Mouse (Mus musculus): ENCODE measurements around the gene Sdhc.
"Not testable (repeated sequence)": the region's sequence is repeated elsewhere in the genome, so short reads cannot be mapped to it uniquely, and the experiment has no call there.

Sdhc gene

DNA sequence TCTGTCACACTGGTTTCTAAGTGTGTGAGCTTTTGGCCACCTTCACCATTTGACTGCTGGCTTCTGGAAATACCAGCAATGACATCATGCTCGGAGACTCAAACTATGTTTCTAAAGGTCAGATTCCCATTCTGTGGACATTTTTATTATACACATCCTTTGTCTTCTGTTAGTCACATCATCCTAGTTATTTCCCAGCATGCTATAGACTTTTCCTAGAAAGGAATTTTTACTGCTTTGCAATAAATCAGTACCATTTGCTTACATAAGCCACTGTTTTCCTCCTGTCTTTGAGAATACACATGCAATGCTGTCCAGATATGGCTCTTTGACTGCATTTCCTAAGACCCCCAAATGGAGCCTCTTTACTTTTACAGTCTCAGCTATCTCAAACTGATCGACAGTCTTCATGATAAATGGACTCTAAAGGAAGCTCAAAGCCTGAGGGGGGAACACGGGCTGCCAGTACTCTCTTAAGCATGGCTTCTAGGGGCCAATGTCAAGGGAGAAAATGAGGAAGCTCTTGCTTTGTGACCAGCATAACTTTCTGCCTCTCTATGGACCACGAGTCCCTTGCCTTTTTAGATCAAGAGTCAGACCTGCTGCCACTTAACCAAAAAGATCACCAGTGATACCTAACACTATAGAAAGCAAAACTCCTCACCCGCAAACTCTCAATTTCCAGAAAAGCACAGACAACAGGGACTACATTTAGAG is 15.4 kb upstream of the Sdhc start:
- no peak for DNase-seq

DNA sequence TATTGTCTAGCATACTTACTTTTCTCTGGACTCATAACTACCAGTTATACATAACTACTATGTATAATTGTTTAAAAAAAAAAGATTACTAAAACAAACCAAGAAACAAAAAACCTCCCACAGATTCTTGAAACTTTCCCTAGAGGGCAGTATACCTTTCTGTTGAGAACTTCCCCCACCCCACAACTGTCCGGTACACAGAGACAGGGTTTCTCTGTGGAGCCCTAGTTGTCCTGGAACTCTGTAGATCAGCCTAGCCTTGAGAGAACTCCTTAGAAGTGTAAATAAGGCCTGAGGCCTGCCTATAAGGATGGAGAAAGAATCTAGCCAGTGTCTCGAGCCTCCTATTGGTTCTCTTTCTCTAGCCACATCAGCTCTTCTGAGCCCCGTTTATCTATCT is 13.9 kb upstream of the Sdhc start:
- DNase-seq, result no peak

DNA sequence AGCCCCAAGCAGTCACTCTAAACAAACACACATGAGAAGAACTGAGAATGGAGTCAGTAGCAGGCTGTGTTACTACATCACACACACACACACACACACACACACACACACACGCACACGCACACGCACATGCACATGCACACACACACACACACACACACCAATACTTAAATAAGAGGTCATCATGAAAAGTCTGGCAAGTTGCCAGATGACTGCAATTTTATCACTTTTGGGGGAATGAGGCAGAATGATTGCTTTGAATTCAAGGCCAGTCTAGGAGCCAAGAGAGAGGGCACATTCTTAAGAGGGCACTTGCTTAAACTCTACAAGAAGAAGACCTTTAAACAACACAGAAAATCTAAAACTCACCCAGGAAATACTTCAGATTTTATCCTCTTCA is 12.1 kb upstream of the Sdhc start:
- DNase-seq, result no peak

DNA sequence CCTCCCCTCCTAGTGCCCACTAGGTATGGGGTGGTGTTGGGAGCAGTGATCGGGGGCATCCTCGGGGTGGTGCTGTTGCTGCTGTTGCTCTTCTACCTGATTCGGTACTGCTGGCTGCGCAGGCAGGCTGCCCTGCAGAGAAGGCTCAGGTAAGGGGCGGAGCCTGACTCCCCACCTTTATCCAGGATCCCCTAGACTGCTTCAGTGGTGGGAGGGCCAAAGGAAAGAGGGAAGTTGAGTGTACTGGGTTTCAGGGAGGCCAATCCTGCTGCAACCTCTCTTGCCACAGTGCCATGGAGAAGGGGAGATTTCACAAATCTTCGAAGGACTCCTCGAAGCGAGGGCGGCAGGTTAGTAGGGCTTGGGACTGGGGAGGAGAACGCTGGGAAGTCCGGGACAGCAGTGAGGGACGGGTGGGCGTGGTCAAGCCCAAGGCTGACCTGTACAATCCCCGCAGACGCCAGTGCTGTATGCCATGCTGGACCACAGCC is 9.1 kb upstream of the Sdhc start:
- DNase-seq, result no peak

DNA sequence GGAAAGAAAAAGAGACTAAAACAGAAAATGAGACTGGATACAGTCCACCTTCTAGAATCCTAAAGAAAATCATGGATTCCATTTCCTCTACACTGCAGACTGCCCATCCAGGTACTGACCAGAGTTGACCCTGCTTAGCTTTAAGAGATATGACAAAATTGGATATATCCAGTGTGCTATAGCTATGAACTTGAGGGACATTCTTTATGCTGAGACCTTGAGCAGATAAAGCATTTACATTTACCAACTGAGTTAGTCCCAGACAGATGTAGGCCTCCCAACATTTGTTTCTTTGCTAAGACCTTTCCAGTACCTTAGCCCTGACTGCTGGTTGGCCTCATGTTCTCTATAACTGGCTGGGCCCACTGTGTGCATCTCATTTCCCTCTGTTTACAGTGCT is 7.6 kb upstream of the Sdhc start:
- DNase-seq, result no peak

DNA sequence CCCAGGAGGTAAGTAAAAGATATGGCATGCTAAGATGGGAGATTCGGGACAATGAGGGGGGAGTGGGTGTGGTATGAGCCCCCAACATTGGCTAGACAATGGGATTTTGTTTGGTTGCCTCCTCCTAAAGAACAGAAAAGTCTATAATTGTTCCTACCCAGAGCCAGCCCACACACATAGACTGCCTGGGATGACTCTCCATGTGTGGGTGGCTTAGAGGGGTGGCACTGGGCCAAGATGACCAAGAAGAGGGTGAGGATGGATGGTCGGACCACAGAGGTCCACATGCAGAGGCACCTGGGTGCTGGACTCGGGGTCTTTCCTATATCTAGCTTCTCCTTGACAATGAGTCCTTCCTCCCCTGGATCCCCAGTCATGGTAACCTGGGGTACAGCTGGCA is 6.2 kb upstream of the Sdhc start:
- DNase-seq, result no peak

DNA sequence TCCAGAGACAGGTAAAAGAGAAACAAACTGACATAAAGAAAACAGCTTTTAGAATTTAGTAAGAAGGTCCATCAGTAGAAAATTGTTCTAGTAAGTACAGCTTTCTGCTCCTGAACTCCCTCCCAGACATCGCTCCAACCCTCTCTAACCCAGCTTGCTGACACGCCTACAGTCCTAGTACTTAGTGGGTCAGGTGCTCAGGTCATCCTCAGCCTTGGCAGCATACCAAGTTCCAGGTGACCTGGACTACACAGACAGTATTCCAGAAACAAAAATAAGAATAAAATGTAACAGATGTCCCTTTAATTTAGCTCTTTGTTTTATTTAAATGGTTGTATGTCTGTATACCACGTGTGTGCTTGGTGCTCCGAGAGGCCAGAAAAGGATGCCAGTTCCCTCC is 1.6 kb upstream of the Sdhc start:
- no peak for DNase-seq

DNA sequence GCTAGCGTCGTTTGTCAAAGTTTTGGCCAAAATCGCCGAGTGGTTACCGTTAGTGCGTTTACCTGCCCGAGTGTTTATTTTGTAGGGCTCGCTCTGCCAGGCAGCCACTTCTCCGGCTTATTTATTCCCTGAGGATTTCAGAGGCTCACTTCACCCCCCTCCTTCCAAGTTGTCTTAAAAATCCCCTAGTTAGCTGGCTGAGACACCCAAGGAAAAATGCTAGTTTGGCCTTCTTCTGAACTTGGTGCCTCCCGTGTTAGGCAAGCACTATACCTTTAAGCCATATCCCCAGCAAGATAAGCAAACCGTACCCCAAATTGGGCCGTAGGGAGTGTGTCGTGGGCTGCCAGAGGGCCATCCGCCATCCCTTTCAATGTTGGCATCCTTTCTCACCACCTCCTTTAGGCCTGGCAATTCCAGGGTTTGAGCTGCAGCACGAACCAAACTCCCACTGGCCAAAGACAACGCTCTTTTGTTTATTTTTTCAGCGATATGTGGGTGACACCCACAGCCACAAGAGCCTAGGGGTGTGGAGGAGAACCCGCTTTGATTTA is 512 bp upstream of the Sdhc start:
- DNase-seq, result peak; percentile 13

DNA sequence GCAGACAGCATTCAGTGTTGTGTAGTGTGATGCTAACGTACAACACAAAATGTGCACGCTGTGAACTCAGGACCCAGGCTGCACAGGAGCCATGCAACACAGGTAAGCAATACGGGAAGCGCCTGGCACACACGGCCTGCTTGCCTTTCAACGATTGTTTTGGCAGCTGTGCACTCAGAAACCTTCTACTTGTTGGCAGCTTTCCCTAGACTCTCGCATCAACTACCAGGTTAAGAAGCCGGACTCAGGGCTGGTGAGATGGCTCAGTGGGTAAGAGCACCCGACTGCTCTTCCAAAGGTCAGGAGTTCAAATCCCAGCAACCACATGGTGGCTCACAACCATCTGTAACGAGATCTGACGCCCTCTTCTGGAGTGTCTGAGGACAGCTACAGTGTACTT is 7.4 kb downstream of the Sdhc start:
- not testable (repeated sequence) for DNase-seq

DNA sequence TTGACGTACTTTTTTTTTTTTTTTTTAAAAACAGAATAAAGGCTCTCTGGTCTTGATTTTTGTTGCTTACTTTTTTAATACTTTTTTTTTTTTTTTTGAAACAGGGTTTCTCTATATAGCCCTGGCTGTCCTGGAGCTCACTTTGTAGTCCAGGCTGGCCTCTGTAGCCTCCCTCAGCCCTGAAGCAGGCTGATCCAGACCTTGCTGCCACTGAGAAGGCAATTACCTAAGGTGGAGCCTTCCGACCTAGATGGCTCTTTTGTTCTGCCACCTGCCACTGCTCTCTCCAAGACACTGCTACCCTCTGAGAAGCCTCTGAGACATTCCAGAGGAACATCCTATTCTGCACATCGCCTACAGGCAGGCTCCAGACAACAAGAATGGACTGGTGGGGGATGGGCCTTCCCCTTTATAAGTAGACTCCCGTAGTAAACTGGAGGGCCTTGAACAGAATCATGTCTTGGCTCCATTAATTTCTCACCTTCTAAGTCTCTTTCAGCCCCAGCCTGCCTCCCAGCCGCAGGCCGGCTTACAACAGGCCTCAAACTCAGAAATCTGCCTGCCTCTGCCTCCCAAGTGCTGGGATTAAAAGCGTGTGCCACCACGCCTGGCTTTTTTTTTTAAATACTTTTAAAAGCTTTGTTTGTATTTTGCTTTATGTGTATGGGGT is 12.8 kb downstream of the Sdhc start:
- DNase-seq, result not testable (repeated sequence)

DNA sequence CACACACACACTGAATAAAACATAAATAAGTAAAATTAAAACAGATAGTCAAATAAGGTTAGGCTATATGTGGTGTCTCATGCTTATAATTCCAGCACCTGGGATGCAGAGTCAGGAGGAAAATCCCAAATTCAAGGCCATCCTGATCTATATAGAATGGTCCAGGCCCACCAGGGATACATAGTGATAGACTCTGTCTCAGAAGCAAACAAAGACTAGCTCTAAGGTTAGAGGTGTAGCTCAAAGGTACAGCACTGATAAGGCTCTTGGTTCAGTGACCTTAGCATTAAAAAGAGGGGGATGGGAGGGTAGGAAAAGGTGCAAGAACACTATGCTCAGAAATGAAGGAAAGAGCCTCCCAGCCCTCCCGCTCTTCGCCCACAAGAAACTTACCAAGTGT is 14.8 kb downstream of the Sdhc start:
- no peak for DNase-seq

DNA sequence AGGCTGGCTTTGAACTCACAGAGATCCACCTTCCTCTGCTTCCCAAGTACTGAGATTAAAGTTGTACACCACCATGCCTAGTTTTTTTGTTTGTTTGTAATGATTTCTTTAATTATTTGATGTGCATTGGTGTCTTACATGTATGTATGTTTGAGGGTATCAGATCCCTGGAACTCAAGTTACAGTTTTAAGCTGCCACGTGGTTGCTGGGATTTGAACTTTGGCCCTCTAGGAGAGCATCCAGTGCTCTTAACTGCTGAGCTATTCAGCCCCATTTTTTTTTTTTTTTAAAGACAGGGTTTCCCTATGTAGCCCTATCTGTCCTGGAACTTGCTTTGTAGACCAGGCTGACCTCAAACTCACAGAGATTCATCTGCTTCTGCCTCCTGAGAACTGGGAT is 19.4 kb downstream of the Sdhc start:
- no peak for DNase-seq

DNA sequence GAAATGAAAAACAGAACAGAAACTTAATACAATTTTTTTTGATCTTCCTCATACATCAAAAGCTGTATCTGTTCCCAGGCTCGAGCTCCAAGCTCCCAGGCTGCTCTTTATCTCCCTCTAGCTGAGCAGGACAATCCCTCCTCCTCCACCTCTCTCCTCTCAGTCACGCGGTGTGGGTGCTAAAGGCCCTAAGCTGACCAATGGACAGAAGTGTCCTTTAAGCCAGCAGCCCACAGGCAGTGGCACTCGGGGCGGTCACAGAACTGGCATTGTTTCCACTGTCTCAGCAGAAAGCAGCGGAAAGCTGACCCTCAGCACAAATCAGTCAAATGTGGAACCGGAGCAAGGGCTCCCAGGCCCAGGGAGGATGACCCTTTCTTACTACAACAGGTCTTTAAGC is 21.2 kb downstream of the Sdhc start:
- DNase-seq, result no peak

DNA sequence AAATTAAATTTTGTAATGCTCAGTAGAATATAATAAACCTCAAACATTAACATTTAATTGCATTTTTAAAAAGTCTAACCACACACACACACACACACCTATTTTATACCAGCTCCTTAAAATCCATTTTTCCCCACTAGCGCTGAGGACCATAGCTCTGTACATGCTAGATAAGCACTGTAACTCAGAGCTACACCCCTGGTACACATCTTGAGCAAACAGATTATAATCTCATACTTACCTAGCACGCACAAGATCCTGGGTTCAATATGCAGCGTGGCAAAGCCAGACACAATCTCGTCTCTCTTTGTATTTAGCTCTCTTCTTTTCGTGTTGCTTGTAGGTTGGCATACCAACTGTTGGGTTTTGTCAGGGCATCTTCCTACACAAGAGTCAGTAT is 26.0 kb downstream of the Sdhc start:
- no peak for DNase-seq

DNA sequence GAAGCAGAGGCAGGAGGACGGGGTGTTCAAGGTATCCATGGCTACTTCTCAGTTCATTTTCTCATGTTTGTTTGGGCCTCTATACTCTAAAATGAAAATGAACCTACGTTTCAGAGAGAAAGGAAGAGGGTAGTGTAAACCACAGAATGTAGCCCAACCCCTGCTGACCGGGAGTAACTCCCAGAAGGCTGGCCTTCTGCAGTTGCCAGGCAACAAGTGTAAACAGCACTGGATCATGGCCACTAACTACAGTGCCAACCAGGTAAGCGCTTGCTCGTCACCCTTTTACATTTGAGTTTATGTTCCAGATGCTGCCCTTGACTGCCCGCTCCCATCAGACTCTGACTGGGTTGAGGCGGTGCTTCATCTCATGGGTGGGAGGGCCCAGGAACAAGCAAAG is 27.5 kb downstream of the Sdhc start:
- DNase-seq, result no peak

DNA sequence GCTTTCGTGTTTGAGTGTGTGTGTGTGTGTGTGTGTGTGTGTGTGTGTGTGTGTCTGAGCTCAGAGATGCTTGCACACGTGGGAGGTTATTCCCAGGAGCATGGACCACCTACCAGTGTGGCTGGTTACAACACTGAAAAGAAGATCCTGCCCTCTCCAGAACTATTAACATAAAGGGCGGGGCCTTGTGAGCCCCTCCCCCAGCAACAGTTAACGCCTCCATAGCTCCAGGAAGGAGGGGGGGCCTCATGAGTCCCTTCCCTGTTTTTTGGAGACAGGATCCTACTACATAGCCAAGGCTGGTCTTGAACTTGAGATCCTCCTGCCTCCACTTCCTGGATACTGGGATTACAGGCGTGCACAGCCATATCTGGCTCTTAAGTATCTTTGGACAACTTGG is 28.6 kb downstream of the Sdhc start:
- DNase-seq, result no peak

DNA sequence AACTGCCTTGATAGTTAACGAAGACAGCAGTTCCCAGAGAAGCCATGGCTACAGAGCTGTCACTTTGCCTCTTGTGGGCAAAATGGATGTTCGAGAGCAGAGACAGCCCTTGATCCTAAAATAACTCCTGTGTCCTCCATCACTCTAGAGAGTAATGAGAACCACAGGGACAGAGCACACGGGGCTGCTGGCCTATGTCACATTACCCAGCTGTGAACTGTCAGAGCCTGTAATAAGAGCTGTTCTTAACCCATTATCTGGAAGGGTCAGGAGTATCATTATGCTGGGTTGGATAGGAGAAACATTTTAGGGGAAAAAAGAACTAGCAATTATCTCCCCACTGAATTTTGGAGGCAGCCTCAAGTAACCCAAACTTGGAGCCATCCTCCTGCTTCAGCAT is 29.5 kb downstream of the Sdhc start:
- DNase-seq, result no peak

DNA sequence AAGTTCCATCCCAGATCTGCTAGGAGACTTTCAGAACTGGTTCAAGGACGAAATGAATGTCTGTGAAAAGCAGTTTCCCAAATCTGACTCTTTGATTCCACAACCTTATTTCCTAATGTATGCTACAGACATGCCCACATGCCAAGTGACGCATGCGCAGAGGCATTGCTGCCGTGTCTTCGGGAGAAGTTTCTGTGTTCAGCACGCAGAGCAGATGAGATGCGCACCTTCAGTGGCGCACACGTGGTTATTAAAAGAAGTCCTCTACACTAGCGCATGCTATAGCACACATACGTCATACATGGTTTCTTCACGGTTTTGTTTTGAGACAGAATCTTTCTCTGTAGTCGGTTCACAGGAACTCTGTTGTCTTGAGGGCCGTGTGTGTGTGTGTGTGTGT is 31.0 kb downstream of the Sdhc start:
- no peak for DNase-seq

DNA sequence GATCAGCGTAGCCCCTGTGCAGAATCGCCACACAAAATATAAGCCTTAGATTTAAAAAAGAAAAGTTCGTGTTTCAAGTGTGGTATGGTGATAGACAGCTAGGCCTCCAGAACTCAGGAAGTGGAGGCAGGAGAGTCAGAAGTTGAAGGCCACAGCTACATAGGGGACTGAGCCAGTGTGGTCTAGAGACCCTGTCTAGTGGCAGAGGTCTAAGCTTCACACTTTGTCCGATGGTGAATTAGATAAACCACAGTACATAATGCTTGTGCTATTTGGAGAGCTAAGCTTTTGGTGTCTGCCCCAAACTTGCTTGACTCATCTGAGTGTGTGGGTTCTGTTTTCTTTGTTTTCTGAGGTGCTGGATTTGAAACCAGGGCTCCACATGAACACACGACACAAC is 31.4 kb downstream of the Sdhc start:
- no peak for DNase-seq

DNA sequence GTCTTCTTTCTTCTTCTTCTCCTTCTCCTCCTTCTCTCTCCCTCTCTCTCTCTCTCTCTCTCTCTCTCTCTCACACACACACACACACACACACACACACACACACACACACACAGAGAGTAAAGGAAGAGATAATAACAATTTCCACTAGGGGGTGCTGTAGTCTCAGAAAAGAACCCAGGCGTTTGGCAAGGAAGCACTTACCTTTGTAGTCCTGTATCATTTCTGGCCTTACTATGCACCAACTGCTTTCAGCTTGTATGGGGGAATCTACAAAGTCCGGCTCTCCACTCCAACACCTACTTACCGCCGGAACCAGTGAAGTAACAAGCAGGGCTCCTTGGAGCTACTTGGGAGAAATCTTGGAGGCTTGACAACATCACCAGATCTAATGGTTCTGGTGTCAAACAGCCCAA is 32.1 kb downstream of the Sdhc start:
- peak; percentile 18 for DNase-seq

DNA sequence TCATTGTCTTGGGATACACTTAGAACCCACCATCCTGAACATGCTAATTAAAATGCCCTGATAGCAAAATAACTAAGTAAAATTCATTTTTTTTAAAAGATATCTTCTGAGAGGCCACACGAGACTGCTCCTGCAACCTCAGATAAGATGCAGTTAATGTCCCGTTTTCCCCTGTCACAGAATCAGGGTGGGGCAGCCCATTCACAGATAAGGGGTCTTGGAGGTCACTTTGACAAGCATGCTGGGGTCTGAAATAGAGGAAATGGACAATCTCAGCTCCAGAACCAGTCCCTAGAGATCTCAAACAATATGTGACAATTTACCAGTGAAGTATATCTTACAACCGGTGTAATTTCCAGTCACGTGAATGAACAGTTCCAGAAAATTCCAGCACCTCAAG is 34.1 kb downstream of the Sdhc start:
- DNase-seq, result no peak

DNA sequence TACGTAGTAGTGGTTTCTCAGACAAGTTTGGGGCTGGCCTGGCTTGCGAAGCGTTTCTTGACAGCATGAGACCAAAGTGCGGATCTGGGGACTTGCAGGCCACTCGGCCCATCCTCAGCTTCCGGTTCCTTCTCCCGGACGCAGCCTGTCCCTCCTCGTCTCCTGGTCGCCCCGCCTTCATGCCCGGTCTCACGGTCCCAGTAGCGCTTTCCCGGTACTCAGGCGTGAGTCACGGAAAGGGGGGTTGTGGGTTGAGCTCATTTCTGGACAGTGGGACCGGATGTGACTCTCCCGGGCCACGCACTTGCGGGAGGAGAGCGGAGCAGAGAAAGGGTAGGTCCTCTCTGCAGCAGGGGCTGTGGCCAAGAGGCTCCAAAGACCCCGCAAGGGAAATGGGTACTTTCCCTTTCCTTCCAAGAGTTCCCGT is 36.5 kb downstream of the Sdhc start, which contains the start of gene Cfap126:
Gene Cfap126, plus strand, starts transcription at position 46 of the 427 bp plus-strand sequence.
- peak; percentile 32 for DNase-seq

DNA sequence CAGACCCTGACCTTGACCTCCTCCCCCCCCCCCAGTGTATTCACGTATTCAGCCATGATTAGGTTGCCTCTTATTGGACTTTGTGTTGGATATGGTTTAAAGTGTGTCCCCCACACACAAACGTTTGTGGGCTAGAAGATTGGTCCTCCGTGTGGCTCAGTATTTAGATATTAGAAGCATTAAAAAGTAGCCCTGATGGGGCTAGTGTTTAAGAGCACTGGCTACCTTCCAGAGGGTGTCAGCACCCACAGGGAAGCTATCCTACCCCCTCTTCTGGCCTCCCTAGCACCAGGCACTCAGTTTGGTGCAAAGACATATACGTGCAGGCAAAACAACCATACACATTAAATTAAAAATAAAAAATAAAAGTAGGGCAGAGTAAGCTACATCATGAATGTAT is 37.4 kb downstream of the Sdhc start:
- no peak for DNase-seq
